Mouse (Mus musculus): ENCODE measurements around the gene Zbtb2. TPM values are rescaled to one million over a fixed set of nuclear protein-coding genes. Genes with fewer than 3 reads are reported as not detected.
A peak's percentile ranks its signal among the peaks of the same experiment; 100 is the strongest.

Zbtb2 gene
- total RNA-seq, 2 experiments from 2014 or later: 8.9 to 9.2 TPM

DNA sequence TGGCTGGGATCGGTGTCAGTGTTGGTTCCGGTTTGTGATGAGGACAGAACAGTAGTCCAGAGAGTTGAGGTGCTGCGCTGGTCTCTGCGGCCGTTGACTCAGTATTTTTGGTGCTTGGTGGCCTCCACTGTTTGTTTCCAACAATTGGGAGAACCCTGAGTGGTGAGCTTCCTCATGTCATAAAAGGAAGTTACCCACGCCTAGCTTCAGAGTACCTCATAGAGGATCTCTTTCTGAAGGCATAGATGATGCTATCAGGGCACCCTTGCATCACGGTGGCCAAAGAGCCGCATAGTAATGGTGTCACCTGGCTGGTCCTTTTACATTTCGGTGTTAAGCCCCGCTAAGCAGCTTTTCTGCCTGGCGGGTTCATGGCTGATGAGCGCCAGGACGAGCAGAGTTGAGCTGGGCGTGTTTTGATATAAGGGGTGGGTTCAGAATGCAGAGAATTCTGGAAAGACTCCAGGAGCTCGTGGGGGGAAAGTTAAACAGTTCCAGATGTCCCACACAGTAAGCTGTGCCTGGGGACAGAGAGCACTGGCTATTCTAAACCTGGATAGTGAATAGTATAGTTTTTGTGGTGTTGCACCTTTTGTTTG, 48.9 kb downstream of the Zbtb2 start:
- peak; percentile 74 to 76 for DNase-seq
- intact Hi-C loops (cut with DNase I): no loop called here

DNA sequence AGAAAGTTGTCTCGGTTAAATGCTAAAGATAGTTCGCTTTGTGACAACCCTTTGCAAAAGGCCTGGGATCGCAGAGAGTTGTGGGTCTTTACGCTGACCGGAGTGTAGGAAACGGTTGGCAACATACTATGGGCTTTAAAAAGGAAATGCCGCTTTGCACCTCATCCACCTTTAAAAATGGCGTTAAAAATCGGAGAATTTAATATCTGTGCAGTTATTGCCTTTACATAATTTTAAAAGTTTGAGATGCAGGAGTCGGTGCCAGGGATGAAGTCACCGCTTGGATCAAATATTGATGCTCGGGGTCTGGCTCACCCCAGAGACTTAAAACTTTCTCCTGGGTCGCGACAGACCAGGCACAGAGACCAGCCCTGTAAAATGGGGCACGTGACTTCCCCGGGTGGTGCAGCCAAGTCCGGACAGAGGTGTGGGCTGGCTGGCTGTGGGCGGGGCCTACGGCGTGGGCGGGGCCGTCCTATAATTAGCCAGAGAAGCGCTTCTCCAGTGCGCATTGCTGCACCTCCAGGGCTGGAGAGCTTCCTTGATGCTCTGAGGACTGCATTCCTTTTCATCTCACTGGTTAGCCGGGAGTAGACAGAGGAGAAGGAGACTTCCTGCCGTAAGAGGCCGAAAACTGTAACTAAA, 53.7 kb downstream of the Zbtb2 start:
- intact Hi-C loops (cut with DNase I): loop anchor here (2.0 to 5.0 kb wide), 2 partner anchors 227 to 293 kb away; no protein-coding TSS in a partner anchor
- DNase-seq: peak; percentile 94 to 95

DNA sequence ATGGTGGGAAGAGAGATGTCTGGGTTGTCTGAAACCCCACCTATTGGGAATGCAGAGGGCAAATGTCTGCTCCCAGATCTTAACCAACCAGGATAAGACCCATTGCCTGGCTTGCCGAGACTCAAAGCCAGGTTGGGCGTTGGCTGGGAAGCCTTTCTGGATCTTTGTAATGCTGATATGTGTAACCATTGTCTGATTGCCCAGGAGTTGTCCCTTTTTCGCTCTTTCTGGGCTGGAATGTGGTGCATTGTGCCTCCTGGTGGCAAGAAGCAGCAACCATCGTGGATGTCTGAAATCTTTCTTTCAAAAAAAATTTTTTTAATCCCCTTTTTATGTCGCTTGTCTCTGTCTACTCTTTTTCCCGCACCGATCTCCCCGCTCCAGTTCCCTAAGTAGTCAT, 54.6 kb downstream of the Zbtb2 start:
- peak; percentile 70 to 77 for DNase-seq
- intact Hi-C loops (cut with DNase I): loop anchor here (2.0 to 5.0 kb wide), 2 partner anchors 226 to 245 kb away; no protein-coding TSS in a partner anchor

DNA sequence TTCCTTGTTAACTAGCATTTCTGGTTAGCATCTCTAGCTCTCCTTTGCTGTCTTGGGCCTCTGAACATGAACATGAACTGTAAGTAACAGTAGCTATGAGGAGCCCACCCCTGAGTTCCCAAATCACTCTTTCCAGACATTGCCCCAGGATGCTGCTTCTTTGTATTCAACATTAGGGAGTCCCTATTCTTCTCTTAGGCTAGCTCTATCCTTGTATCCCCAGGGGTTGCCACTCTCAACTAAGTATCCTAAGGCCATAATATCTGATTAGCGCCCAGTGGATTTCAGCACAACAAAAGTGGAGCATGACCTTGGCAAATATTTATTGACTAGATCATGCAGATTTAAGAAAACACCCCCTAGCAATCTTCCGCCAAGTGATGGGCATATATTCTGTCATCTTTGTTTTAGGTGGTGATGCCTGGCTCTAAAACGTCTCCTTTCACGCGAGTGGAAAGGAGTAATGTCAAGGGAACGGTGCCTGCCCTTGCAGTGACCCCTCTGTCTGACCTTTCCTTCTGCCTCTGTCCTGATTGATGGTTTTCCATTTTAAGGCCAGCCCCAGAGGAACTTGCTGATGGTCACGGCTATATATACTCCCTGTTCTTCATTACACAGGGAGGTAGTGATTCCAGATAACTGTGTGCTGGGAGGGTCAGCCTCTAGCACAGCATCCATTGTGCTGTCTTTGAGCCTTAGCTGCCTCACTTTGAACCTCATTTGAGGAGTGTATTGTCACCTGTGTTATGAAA, 55.5 kb downstream of the Zbtb2 start:
- intact Hi-C loops (cut with DNase I): loop anchor here (2.0 to 5.0 kb wide), 2 partner anchors 225 to 244 kb away; no protein-coding TSS in a partner anchor
- no peak for DNase-seq

DNA sequence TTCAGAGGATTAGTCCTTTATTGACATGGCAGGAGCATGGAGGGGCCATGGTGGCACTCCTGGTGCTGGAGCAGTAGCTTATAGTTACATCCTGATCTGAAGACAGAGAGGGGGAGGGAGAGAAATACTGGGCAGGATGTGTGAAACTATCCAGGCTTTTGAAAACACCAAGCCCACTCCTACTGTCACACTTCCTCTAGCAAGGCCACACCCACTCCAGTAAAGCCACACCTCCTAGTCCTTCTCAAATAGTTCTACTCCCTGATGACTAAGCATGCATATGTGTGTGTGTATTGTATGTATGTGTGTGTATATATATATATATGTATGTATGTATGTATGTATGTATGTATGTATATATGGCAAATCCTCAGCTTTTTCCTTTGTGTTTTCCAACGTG, 60.2 kb downstream of the Zbtb2 start:
- no peak for DNase-seq
- intact Hi-C loops (cut with DNase I): no loop called here

DNA sequence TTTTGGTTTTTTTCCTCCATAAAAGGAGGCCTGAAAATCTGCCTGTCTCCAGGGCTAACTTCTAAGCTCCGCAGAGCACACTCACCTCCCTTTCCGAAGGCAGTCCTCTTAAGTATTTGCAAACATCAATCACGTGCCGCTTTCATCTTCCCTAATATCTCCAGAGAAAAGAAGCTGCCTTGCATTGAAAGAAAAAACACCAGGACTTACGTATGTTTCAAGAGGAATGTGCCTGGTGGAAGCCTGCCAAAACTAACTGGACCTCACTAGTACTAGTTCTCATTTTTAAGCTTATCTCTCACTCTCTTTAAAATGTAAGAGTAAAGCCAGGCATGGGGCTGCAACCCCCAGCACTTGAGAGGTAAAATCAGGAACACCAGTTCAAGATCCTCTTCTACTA, 62.3 kb downstream of the Zbtb2 start:
- no peak for DNase-seq
- intact Hi-C loops (cut with DNase I): no loop called here

DNA sequence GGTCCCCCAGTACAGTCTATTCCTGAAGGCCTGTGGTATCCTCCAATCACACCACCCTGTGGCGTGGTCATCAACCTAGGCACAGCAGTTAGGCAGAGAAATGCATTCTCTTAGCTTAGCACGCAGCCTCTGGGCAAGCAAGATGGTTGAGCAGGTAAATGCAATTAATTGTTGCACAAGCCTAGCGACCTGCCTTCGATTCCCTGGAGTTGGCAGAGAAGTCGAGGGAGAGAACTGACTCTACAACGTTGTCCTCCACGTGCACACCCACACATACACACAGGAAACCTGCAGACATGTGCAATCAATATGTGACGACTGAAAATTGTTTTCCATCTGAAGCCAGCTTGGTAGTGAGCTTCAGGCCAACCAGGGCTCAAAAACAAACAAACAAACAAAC, 64.0 kb downstream of the Zbtb2 start:
- DNase-seq: no peak
- intact Hi-C loops (cut with DNase I): no loop called here

Other genes with a start within 250 kb of the Zbtb2 start
- 10 to 100 TPM; 62.8 to 68.4 TPM for gene Akap12, start 121.7 kb downstream of the Zbtb2 start, total RNA-seq (2021)
- gene Rmnd1, start 44.3 kb upstream of the Zbtb2 start, total RNA-seq (2021): 10 to 100 TPM; 48.5 to 49.9 TPM
- 1 to 10 TPM; 8.2 to 8.9 TPM for gene Armt1, start 44.4 kb upstream of the Zbtb2 start, total RNA-seq (2021)
- gene Ccdc170, start 94.4 kb upstream of the Zbtb2 start, total RNA-seq (2021): under 1 TPM; 0.07 to 0.34 TPM
- gene Esr1, start 223.5 kb upstream of the Zbtb2 start, total RNA-seq (2021): 1 to 10 TPM in 1 of 2 experiments, under 1 TPM in 1; 0.97 to 1.3 TPM

Data from heart, postnatal 10 days (tissue).